Mouse (Mus musculus): ENCODE measurements around the gene Aldh3a1.

DNA sequence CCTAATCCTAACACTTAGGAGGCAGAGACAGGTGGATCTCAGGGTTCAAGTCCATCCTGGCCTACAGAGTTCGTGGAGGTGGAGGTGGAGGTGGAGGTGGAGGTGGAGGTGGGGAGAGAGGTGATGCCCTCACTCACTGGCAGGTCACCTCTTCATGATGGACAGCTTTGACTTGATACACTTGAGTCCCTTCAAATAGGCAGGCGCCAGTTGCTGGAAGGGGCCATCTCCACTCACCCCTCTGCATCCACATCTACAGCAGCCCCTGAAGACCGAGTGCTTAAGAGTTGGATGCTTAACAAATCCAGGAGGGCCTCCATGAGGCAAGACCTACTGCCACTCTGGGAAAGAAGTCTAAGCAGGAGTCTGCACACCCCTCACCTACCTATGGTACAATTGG, 44.0 kb upstream of the Aldh3a1 start:
- no peak for TF ChIP-seq CTCF (IDR thresholded peaks at IDR 0.05; ENCODE audit: extremely low read depth, insufficient read depth, insufficient read length, insufficient replicate concordance)
- no peak for TF ChIP-seq POLR2A (IDR thresholded peaks at IDR 0.05; ENCODE audit: low read depth, low read length)
